Mouse (Mus musculus): ENCODE measurements at regions not wholly inside any gene's neighbourhood (a gene's known extent, or its start where the extent isn't known, plus 50 kb on each side); places are given as distances from the start of the nearest gene placed in this dataset.

- in situ Hi-C loops (cut with MboI; ENCODE audit: unreplicated experiment in 2 of 2) = no loop called here
Measured at GRCm38 (mm10) chr9:50395543-50395942, 50.8 kb upstream of the Rpl10-ps3 start.

- in situ Hi-C loops (cut with MboI; ENCODE audit: unreplicated experiment in 2 of 2) = no loop called here
Measured at GRCm38 (mm10) chr9:50396051-50396450, 51.3 kb upstream of the Rpl10-ps3 start.

- in situ Hi-C loops (cut with MboI; ENCODE audit: unreplicated experiment in 2 of 2) = no loop called here
Measured at GRCm38 (mm10) chr9:50408396-50408795, 63.6 kb upstream of the Rpl10-ps3 start.

GRCm38 (mm10) chr9:50408845-50409244 is 64.1 kb upstream of the Rpl10-ps3 start:
- in situ Hi-C loops (cut with MboI; ENCODE audit: unreplicated experiment in 2 of 2) = no loop called here

- in situ Hi-C loops (cut with MboI; ENCODE audit: unreplicated experiment in 2 of 2) = no loop called here
Measured at GRCm38 (mm10) chr9:50412986-50413385, 68.2 kb upstream of the Rpl10-ps3 start.

- in situ Hi-C loops (cut with MboI; ENCODE audit: unreplicated experiment in 2 of 2) = no loop called here
Measured at GRCm38 (mm10) chr9:50413514-50414335, 69.0 kb upstream of the Rpl10-ps3 start.

GRCm38 (mm10) chr9:50414796-50415340 is 70.1 kb upstream of the Rpl10-ps3 start:
- in situ Hi-C loops (cut with MboI; ENCODE audit: unreplicated experiment in 2 of 2) = no loop called here

- in situ Hi-C loops (cut with MboI; ENCODE audit: unreplicated experiment in 2 of 2) = no loop called here
Measured at GRCm38 (mm10) chr9:50416677-50417076, 71.9 kb upstream of the Rpl10-ps3 start.

GRCm38 (mm10) chr9:50421061-50421460 is 73.3 kb upstream of the Plet1 start:
- in situ Hi-C loops (cut with MboI; ENCODE audit: unreplicated experiment in 2 of 2) = loop anchor here in 1 of 2 experiments (10.0 kb wide), 1 partner anchor 926 kb away; no protein-coding TSS in a partner anchor

GRCm38 (mm10) chr9:50421572-50422285 is 72.6 kb upstream of the Plet1 start:
- in situ Hi-C loops (cut with MboI; ENCODE audit: unreplicated experiment in 2 of 2) = loop anchor here in 1 of 2 experiments (10.0 kb wide), 1 partner anchor 927 kb away; no protein-coding TSS in a partner anchor

GRCm38 (mm10) chr9:50425866-50426495 is 68.3 kb upstream of the Plet1 start:
- in situ Hi-C loops (cut with MboI; ENCODE audit: unreplicated experiment in 2 of 2) = loop anchor here in 1 of 2 experiments (10.0 to 25.0 kb wide), 3 partner anchors 931 to 1789 kb away; partner anchors contain the start of gene Tmprss5

GRCm38 (mm10) chr9:50430147-50430546 is 64.2 kb upstream of the Plet1 start:
- in situ Hi-C loops (cut with MboI; ENCODE audit: unreplicated experiment in 2 of 2) = loop anchor here (5.0 to 25.0 kb wide), 4 partner anchors 933 to 1793 kb away; partner anchors contain the start of gene Tmprss5 (in 1 of the 2)

GRCm38 (mm10) chr9:50433525-50433924 is 60.8 kb upstream of the Plet1 start:
- in situ Hi-C loops (cut with MboI; ENCODE audit: unreplicated experiment in 2 of 2) = loop anchor here (5.0 to 25.0 kb wide), 4 partner anchors 936 to 1796 kb away; partner anchors contain the start of gene Tmprss5 (in 1 of the 2)

GRCm38 (mm10) chr9:50433978-50434377 is 60.3 kb upstream of the Plet1 start:
- in situ Hi-C loops (cut with MboI; ENCODE audit: unreplicated experiment in 2 of 2) = loop anchor here (5.0 to 25.0 kb wide), 4 partner anchors 937 to 1797 kb away; partner anchors contain the start of gene Tmprss5 (in 1 of the 2)

GRCm38 (mm10) chr9:50437830-50438722 is 56.2 kb upstream of the Plet1 start:
- in situ Hi-C loops (cut with MboI; ENCODE audit: unreplicated experiment in 2 of 2) = loop anchor here (10.0 to 25.0 kb wide), 3 partner anchors 1351 to 1801 kb away; partner anchors contain the start of gene Tmprss5 (in 1 of the 2)

GRCm38 (mm10) chr9:50438738-50439137 is 55.6 kb upstream of the Plet1 start:
- in situ Hi-C loops (cut with MboI; ENCODE audit: unreplicated experiment in 2 of 2) = loop anchor here (10.0 to 25.0 kb wide), 3 partner anchors 1351 to 1801 kb away; partner anchors contain the start of gene Tmprss5 (in 1 of the 2)

- in situ Hi-C loops (cut with MboI; ENCODE audit: unreplicated experiment in 2 of 2) = loop anchor here in 1 of 2 experiments (25.0 kb wide), 2 partner anchors 1353 to 1803 kb away; partner anchors contain the start of gene Tmprss5
Measured at GRCm38 (mm10) chr9:50440222-50440621, 54.1 kb upstream of the Plet1 start.

GRCm38 (mm10) chr9:50440689-50441088 is 53.6 kb upstream of the Plet1 start:
- in situ Hi-C loops (cut with MboI; ENCODE audit: unreplicated experiment in 2 of 2) = loop anchor here in 1 of 2 experiments (25.0 kb wide), 2 partner anchors 1353 to 1803 kb away; partner anchors contain the start of gene Tmprss5
